Mouse (Mus musculus): ENCODE data around the gene Uqcr10. TPM values are rescaled to one million over a fixed set of nuclear protein-coding genes. Genes with fewer than 3 reads are reported as not detected.

Uqcr10 gene
- total RNA-seq (2022): 100 to 1,000 TPM; 342 to 372 (median 351) TPM

- peak; percentile 91 to 92 for DNase-seq (ENCODE audit: low spot score in 2 of 2)
Observed at GRCm38 (mm10) chr11:4704072-4704964, at the start of gene Uqcr10, which contains the start of gene Zmat5. Gene Uqcr10, minus strand, starts transcription at chr11:4704342. Gene Zmat5, plus strand, starts transcription at chr11:4704678.

- DNase-seq (ENCODE audit: low spot score in 2 of 2): no peak
Observed at GRCm38 (mm10) chr11:4752836-4753235, 48.7 kb upstream of the Uqcr10 start.

DNA sequence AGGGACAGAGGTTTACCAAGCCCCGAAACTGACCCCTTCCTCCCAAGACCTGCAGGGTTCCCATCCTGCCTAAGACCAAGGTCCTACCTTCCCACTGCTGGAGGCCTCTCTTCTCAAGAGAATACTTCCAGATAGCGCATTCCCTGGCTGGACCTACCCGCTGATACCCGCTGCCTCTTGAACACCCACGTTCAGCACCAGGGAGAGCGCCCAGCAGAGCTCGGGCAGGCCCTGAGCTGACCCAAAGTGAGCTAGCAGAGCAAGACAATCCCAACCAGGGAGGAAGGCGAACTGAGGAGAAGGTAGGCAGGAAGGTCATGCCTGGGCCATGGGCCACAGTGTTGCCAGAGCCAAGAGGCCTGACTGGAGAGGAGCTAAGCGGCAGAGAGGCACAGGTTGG lies 46.1 kb upstream of the Uqcr10 start:
- no peak for DNase-seq (ENCODE audit: low spot score in 2 of 2)

DNA sequence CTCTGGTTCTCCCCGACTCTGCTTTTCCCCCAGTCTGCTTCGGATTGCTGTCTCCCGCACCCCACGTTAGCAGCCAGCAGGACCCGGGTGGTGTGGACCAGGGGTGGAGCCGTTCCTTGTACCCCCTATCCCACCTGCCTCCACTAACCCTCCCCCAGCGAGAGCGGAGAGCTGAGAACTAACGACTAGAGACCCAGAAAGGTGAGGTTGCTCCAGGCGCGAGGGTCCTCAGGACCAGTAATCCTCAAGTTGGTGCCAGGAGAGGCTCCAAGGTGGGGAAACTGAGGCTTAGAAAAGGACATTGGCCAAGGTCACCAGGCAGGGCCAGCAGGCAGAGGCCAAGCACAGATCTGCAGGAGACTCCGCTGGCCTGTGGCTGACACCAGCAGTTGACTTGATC lies 43.1 kb upstream of the Uqcr10 start:
- DNase-seq (ENCODE audit: low spot score in 2 of 2): no peak

DNA sequence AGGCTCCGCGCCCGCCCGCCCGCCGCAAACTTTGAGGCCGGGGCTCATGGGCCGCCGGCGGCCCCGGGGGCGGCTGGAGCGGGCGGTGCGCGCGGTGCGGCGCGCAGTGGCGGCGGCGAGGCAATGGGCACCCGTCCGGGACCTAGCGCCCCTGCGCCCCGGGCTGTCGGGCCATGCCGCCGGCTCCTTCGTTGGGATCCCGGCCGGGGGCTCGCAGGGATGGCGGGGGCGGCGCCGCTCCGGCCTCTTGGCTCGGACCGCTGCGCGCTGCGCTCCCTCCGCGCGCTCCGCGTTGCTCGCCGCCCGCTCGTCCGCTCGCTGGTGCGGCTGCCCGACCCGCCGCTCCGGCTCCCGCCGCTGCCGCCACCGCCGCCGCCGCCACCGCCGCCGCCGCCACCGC lies 42.6 kb upstream of the Uqcr10 start, which contains the start of gene Cabp7:
Gene Cabp7 (minus strand): TSS at position 46 of the 400 bp plus-strand sequence.
- no peak for DNase-seq (ENCODE audit: low spot score in 2 of 2)

- no peak for DNase-seq (ENCODE audit: low spot score in 2 of 2)
Observed at GRCm38 (mm10) chr11:4745969-4746368, 41.8 kb upstream of the Uqcr10 start.

GRCm38 (mm10) chr11:4744691-4745090 lies 40.5 kb upstream of the Uqcr10 start:
- DNase-seq (ENCODE audit: low spot score in 2 of 2): no peak

GRCm38 (mm10) chr11:4740785-4741184 lies 36.6 kb upstream of the Uqcr10 start:
- no peak for DNase-seq (ENCODE audit: low spot score in 2 of 2)

DNA sequence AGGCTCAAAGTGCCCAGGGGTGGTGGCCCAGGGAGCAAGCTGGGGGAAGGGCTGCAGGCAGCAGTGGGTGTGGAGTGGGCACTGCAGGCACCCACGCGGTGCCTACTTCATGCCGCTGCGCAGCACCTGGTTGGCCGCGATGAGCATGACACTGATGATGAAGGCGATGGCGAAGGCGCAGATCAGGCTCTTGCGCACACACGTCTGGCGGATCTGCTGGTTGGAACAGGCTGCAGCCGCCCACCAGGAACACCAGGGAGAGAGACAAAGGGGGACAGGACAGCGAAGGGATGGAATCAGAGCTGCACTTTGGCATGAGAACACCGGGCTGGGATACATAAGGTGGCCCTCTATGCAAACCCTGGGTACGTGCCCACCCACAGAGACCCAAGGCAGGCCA lies 34.6 kb upstream of the Uqcr10 start:
- no peak for DNase-seq (ENCODE audit: low spot score in 2 of 2)

DNA sequence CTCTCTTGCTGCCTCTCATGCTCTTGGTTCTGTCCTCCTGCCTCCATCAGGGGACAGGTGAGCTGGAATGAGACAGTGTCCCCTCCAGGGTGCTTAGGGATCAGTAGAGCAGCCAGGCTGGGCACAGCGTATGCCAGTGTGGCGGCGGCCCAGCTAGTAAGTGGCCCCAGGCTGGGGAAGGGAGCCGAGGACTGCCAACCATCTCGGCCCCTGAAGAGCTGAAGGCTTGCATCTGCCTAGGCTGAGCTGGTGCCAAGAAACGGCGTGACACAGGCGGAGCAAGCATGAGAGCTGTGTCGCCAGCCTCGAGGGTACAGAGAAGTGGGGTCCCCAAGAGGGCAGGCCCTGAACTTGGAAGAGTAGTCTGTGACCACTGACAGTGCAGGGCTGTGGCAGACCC lies 33.5 kb upstream of the Uqcr10 start:
- DNase-seq (ENCODE audit: low spot score in 2 of 2): no peak

- DNase-seq (ENCODE audit: low spot score in 2 of 2): no peak
Observed at GRCm38 (mm10) chr11:4736355-4736754, 32.2 kb upstream of the Uqcr10 start.

- no peak for DNase-seq (ENCODE audit: low spot score in 2 of 2)
Observed at GRCm38 (mm10) chr11:4734179-4734578, 30.0 kb upstream of the Uqcr10 start.

DNA sequence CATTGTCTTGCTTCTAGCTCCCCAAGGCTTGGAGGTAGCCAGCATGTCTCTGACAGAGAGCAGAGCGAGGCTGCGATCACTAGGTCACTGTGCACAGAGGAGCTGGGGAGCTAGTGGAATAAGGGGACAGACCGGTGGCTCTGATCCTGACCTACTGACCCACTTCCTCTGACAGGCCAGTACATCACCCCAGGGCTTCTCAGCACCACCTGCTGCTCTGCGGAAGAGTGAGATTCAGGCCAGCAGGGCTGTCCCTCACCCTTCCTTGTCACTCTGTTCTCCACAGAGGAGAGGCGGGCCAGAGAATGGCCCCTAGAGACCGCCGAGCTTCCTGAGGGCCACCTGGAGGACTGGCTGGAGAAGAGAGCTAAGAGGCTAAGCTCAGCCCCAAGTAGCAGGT lies 27.6 kb upstream of the Uqcr10 start:
- DNase-seq (ENCODE audit: low spot score in 2 of 2): no peak

DNA sequence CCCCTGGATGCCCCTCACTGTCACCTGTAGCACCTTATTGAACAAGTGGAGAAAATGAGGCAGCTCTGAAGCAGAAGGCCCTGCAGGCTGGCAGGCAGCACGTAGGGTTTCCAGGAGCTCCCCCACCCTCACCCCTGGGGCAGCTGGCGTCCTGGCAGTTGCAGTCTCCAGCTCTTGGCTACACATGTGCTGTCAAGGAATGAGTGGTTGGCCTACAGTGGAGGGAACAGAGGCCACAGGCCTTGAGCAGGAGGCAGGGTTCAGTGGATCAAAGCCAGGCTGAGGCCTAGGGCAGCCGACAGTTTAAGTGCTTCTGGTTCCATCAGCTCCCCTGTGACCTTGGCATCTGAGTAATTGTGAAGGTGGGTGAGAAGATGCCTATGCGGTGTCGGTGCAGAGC lies 26.8 kb upstream of the Uqcr10 start:
- no peak for DNase-seq (ENCODE audit: low spot score in 2 of 2)

- no peak for DNase-seq (ENCODE audit: low spot score in 2 of 2)
Observed at GRCm38 (mm10) chr11:4730096-4730495, 26.0 kb upstream of the Uqcr10 start.

DNA sequence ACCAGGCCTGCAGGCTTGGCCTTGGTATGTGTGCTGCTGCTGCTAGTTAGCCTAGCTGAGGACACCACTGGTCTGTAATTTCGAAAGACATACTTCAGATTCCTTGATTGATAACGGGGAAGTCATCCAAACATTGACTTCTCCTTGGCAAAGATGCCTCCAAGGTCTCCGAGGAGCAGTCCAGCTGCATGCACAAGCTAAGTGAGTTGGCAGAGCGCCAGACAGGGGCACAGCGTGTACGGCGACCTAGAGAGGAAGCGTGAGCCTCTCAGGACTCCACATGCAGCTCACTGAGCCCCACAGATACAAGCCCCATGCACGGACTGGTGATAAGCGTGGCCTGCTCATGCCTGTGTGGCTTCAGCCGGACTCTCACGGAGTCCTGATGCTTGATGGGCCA lies 25.5 kb upstream of the Uqcr10 start:
- no peak for DNase-seq (ENCODE audit: low spot score in 2 of 2)

DNA sequence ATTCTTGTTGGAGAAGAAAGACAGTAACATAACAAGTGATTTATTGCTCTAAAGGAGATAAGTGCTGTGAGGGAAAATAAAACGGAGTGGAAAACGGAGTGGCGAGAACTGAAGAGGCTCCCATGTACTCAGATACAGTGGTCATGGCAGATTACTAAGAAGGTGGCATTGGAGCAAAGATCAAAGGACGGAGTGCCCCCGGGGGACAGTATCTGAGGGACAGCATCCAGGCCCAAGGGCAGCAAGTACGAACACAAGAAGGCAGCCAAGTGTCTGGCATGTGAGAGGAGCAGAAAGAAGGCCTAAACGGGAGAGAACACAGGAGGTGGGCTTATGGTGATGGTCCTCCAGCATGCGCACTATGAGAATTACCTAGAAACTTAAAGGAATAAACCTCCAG lies 17.6 kb upstream of the Uqcr10 start:
- no peak for DNase-seq (ENCODE audit: low spot score in 2 of 2)

DNA sequence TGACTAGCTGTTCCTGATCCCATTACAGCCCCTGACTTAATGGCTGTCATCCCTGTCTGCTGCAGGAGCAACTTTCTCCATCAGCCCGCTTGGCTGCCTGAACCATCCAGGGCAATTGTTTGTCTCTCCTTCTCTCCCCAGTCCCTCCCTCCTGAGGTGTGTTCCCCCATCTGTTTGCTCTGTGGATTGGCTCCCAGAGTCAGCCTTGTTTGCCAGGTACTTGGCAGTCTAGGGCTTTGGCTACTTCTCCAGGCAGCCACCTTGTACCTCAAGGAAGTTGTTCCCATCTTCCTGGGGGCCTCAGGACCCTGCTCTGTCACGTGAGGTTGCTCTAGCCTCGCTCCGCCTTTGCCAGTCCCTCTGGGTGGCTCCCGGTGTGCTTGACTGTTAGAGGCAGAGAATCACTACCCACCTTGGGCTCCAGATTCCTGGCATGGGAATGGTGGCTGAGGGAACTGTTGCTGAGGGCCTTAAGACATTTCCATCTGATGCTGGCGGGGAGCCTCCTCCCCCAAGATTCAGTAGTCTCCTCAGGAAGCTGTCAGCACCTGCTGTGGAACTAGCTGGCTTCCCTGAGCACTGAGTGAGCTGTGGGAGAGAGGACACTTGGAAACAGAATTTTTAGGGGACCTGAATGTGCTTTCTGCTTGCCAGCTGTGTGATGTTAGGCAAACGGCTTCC lies 16.9 kb upstream of the Uqcr10 start:
- DNase-seq (ENCODE audit: low spot score in 2 of 2): no peak

DNA sequence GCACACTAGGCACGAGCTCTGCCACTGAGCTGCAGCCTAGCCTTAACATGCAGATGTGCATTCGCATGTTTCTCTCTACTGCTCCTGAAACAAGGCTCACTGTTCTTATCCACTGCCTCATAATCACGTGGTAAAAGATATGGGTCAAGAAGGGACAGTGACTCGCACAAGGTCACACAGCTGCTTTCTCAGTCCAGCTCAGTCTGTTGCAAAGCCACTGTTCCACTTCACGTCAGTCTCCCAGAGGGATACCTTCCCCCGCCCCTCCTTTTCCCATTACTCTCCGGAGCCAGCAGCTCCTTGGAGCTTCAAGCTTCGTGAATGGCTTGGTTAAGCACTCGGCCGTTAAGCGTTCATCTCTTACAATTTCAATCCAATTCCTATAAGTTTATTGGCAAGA lies 16.3 kb upstream of the Uqcr10 start:
- no peak for DNase-seq (ENCODE audit: low spot score in 2 of 2)

DNA sequence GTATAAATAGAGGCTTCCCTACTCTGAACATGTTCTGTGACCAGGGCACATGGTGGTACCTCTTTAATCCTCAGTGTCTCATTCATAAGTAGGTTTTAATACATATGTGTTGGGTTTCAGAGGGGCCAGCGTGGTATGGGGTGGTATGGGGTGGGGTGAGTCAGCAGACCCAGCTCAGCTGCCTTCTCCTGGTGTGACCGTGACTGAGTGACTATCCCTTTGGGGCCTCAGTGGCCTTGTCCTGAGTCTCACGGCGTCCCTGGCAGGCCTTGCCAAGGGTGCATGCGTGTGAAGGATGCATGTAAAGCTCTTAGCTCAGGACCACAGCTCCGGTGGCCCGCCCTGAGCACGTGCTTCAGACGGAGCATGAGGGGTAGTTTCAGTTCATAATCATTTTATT lies 15.8 kb upstream of the Uqcr10 start:
- DNase-seq (ENCODE audit: low spot score in 2 of 2): no peak

DNA sequence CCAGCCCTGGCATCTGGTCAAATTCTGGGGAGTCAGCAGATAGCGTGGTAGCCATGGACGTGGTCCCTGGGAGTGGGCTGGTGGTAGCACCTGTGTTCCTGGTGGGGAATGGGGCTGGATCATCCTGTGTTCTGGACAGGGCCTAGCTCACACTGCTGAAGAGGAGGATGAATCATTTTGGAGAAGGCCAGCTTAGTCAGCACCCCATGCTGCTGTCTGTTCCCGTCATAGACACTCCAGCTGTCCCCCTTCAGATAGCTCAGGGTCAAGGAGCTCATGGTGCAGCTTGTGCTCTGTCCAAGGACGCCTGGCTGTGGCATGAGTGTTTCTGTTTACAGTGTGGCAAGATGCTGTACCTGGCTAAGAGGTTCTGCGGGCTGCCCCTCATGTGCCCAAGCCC lies 14.4 kb upstream of the Uqcr10 start:
- no peak for DNase-seq (ENCODE audit: low spot score in 2 of 2)

- no peak for DNase-seq (ENCODE audit: low spot score in 2 of 2)
Observed at GRCm38 (mm10) chr11:4716530-4717236, 12.5 kb upstream of the Uqcr10 start.

Measured in layer of hippocampus, adult 8-10 months (tissue).